Mouse (Mus musculus): Measurements from ENCODE around the gene Cdc42bpb. TPM values are rescaled to one million over a fixed set of nuclear protein-coding genes. Genes with fewer than 3 reads are reported as not detected.
A peak's percentile ranks its signal among the peaks of the same experiment; 100 is the strongest.

Cdc42bpb gene
- polyA plus RNA-seq, 1 experiment from 2014 or later: 28.1 TPM

DNA sequence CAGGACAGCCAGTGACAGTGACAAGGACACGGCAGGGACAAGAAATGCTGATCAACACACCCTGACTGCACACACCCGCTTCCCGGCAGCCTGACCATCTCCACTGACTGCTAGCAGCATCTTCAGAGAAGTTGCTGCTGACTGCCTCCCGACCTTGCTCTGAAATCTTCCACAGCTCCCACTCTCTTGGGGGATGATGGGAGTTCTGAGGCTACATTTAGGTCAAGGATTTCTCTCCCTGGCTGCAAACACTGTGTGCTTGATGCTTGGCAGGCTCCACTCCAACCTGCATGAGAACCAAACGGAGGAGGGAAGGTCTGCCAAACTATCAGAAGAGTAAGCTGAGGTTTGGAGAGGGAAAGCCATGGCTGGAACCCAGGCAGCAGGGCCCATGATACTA lies 19.5 kb upstream of the Cdc42bpb start:
- Histone ChIP-seq H3K36me3 (ENCODE audit: control insufficient read depth, insufficient read depth, low read length) (no peaks in the 10 kb centered on the region), H3K27me3 (ENCODE audit: control insufficient read depth, insufficient read depth, low read length) (no peaks in the 10 kb centered on the region), H3K4me2 (no peak overlapping the region), H3K4me3 (ENCODE audit: low read depth, low read length) (no peak overlapping the region), H3K4me1 (ENCODE audit: control insufficient read depth, insufficient read depth, low read length) (no peaks in the 10 kb centered on the region), H3K9ac (ENCODE audit: low read length) (no peak overlapping the region), H3K27ac (ENCODE audit: low read depth, low read length) (no peak overlapping the region), H3K9me3 (ENCODE audit: control insufficient read depth, low read length) (no peaks in the 10 kb centered on the region)
- no peak for ATAC-seq (ENCODE audit: low FRiP score)
- WGBS: 79% methylated on average over 5 of the region's 5 CpGs
- DNase-seq (ENCODE audit: low spot score, missing footprints): no peak

DNA sequence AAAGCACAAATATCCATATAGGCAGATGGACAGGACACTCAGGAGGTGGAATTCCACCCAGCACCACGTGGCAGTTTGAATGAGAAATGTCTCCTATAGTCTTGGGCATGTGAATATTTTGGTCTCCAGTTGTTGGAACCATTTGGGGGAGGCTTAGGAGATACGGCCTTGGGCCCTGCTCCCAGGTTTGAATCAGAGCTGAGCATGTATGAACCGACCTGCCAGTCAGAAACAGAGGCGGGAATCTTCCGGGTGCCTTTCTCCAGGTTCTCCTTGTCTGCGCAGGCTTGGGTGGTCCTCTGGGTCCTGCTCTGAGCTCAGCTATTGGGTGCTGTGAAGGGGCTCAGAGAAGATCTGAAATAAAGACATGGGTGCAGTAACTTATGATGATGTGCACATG lies 16.5 kb upstream of the Cdc42bpb start:
- H3K27ac ChIP-seq (ENCODE audit: low read depth, low read length): no peak overlapping the region
- WGBS: 90% methylated on average over 6 of the region's 6 CpGs

DNA sequence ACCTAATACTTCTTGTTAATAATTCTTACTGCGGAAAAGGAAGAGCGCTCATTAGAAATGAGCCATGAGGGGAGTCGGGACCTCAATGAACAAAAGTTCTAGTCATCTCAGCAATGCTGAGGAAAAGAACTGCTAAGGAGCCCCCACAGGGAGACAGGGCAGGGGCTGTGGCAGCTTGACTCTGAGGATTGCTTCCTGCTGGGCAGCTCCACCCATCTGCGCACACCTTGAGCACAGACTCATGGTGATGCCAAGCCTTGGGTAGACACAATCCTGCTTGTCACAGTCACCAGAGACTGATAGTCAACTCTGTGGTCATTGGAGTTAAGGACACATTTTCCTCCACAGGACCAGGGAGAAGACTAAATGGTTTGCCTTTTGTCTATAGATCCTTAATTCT lies 9.6 kb upstream of the Cdc42bpb start:
- H3K27ac ChIP-seq (ENCODE audit: low read depth, low read length): no peak overlapping the region
- no peaks in the 10 kb centered on the region for H3K9me3 ChIP-seq (ENCODE audit: control insufficient read depth, low read length)
- ATAC-seq (ENCODE audit: low FRiP score): no peak
- WGBS: 97% methylated on average over 4 of the region's 4 CpGs
- no peaks in the 10 kb centered on the region for H3K36me3 ChIP-seq (ENCODE audit: control insufficient read depth, insufficient read depth, low read length)
- no peak overlapping the region for H3K4me2 ChIP-seq
- H3K4me1 ChIP-seq (ENCODE audit: control insufficient read depth, insufficient read depth, low read length): no peaks in the 10 kb centered on the region
- DNase-seq (ENCODE audit: low spot score, missing footprints): no peak
- H3K9ac ChIP-seq (ENCODE audit: low read length): no peak overlapping the region
- H3K4me3 ChIP-seq (ENCODE audit: low read depth, low read length): no peak overlapping the region
- H3K27me3 ChIP-seq (ENCODE audit: control insufficient read depth, insufficient read depth, low read length): no peaks in the 10 kb centered on the region

More for the DNA sequence above, 16.5 kb upstream of the Cdc42bpb start:
- ATAC-seq (ENCODE audit: low FRiP score) (no peak), DNase-seq (ENCODE audit: low spot score, missing footprints) (no peak)
- Histone ChIP-seq H3K9me3 (ENCODE audit: control insufficient read depth, low read length) (no peaks in the 10 kb centered on the region), H3K4me1 (ENCODE audit: control insufficient read depth, insufficient read depth, low read length) (no peaks in the 10 kb centered on the region), H3K4me3 (ENCODE audit: low read depth, low read length) (no peak overlapping the region), H3K9ac (ENCODE audit: low read length) (no peak overlapping the region), H3K4me2 (no peak overlapping the region), H3K36me3 (ENCODE audit: control insufficient read depth, insufficient read depth, low read length) (no peaks in the 10 kb centered on the region), H3K27me3 (ENCODE audit: control insufficient read depth, insufficient read depth, low read length) (no peaks in the 10 kb centered on the region)

- Histone ChIP-seq H3K4me2 (no peak overlapping the region), H3K27me3 (ENCODE audit: control insufficient read depth, insufficient read depth, low read length) (no peaks in the 10 kb centered on the region), H3K36me3 (ENCODE audit: control insufficient read depth, insufficient read depth, low read length) (no peaks in the 10 kb centered on the region), H3K4me3 (ENCODE audit: low read depth, low read length) (no peak overlapping the region), H3K4me1 (ENCODE audit: control insufficient read depth, insufficient read depth, low read length) (no peaks in the 10 kb centered on the region), H3K27ac (ENCODE audit: low read depth, low read length) (no peak overlapping the region), H3K9ac (ENCODE audit: low read length) (no peak overlapping the region), H3K9me3 (ENCODE audit: control insufficient read depth, low read length) (no peaks in the 10 kb centered on the region)
- ATAC-seq (ENCODE audit: low FRiP score) (no peak), DNase-seq (ENCODE audit: low spot score, missing footprints) (no peak)
- WGBS: 69% methylated on average over 8 of the region's 8 CpGs
Observed at GRCm38 (mm10) chr12:111386642-111387120, 9.2 kb upstream of the Cdc42bpb start.

- Histone ChIP-seq H3K27ac (ENCODE audit: low read depth, low read length) (no peak overlapping the region), H3K27me3 (ENCODE audit: control insufficient read depth, insufficient read depth, low read length) (no peaks in the 10 kb centered on the region), H3K4me3 (ENCODE audit: low read depth, low read length) (no peak overlapping the region), H3K4me2 (no peak overlapping the region), H3K9me3 (ENCODE audit: control insufficient read depth, low read length) (no peaks in the 10 kb centered on the region), H3K36me3 (ENCODE audit: control insufficient read depth, insufficient read depth, low read length) (no peaks in the 10 kb centered on the region), H3K9ac (ENCODE audit: low read length) (no peak overlapping the region), H3K4me1 (ENCODE audit: control insufficient read depth, insufficient read depth, low read length) (no peaks in the 10 kb centered on the region)
- DNase-seq (ENCODE audit: low spot score, missing footprints) (no peak), ATAC-seq (ENCODE audit: low FRiP score) (no peak)
- WGBS: 88% methylated on average over 13 of the region's 13 CpGs
Observed at GRCm38 (mm10) chr12:111385883-111386641, 8.5 kb upstream of the Cdc42bpb start.

DNA sequence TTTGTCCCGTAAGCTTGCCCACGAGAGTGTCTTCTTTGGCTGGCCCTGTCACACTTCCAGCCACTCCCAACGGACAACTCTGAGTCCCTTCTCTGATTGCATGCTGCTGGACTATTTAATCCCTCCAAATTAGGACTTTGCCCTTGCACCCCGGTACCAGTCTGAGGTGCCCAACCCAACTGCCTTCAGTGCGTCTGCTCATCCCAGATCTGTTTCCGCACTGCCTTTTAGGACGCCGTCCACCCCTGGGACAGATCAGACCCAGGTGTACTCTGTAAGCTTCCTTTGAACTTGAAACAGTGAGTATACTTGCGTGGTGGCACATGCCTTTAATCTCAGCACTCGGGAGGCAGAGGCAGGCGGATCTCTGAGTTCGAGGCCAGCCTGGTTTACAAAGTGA lies 1.3 kb upstream of the Cdc42bpb start:
- no peak overlapping the region for H3K27ac ChIP-seq (ENCODE audit: low read depth, low read length)
- H3K27me3 ChIP-seq (ENCODE audit: control insufficient read depth, insufficient read depth, low read length): no peaks in the 10 kb centered on the region
- DNase-seq (ENCODE audit: low spot score, missing footprints) (no peak), ATAC-seq (ENCODE audit: low FRiP score) (no peak)
- WGBS: 72% methylated on average over 12 of the region's 12 CpGs
- peak overlapping the region; percentile 96 for H3K4me3 ChIP-seq (ENCODE audit: low read depth, low read length)
- H3K36me3 ChIP-seq (ENCODE audit: control insufficient read depth, insufficient read depth, low read length): no peaks in the 10 kb centered on the region
- H3K4me1 ChIP-seq (ENCODE audit: control insufficient read depth, insufficient read depth, low read length): peaks cover 17% of the 10 kb centered on the region
- no peaks in the 10 kb centered on the region for H3K9me3 ChIP-seq (ENCODE audit: control insufficient read depth, low read length)
- peak overlapping the region; percentile 93 for H3K9ac ChIP-seq (ENCODE audit: low read length)
- peak overlapping the region; percentile 82 for H3K4me2 ChIP-seq

DNA sequence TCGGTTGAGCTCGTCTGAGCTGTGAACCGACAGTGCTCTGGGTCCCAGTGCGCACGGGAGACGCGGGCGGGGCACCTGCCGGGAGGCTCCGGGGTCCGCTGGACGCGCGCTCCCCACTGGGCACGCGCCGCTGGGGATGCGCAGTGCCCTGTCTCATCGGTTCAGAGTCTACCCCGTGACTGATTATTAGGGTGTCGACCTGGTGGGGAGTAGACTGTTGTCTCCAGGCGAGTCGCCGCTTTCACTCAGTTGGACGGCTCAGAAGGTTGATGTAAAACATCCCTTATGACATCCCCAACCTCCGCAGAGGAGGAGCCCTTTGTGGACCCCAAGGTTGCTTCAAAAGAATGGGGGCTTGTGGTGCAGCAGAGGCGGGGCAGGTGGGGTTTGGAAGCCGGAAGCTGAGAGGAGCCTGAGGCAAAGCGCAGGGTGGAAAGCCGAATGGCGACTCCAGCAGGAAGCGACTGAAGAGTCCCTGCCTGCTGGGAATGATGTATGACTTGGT lies 520 bp upstream of the Cdc42bpb start:
- no peaks in the 10 kb centered on the region for H3K36me3 ChIP-seq (ENCODE audit: control insufficient read depth, insufficient read depth, low read length)
- peak overlapping the region; percentile 82 for H3K4me2 ChIP-seq
- H3K9ac ChIP-seq (ENCODE audit: low read length): peak overlapping the region; percentile 93
- DNase-seq (ENCODE audit: low spot score, missing footprints) (no peak), ATAC-seq (ENCODE audit: low FRiP score) (peak; percentile 83)
- peak overlapping the region; percentile 91 for H3K27ac ChIP-seq (ENCODE audit: low read depth, low read length)
- H3K4me3 ChIP-seq (ENCODE audit: low read depth, low read length): peak overlapping the region; percentile 96
- no peaks in the 10 kb centered on the region for H3K9me3 ChIP-seq (ENCODE audit: control insufficient read depth, low read length)
- peaks cover 17% of the 10 kb centered on the region for H3K4me1 ChIP-seq (ENCODE audit: control insufficient read depth, insufficient read depth, low read length)
- under 1% methylated on average over 32 of the region's 32 CpGs for WGBS
- H3K27me3 ChIP-seq (ENCODE audit: control insufficient read depth, insufficient read depth, low read length): no peaks in the 10 kb centered on the region

- H3K4me1 ChIP-seq (ENCODE audit: control insufficient read depth, insufficient read depth, low read length): peaks cover 17% of the 10 kb centered on the region
- H3K36me3 ChIP-seq (ENCODE audit: control insufficient read depth, insufficient read depth, low read length): no peaks in the 10 kb centered on the region
- no peaks in the 10 kb centered on the region for H3K27me3 ChIP-seq (ENCODE audit: control insufficient read depth, insufficient read depth, low read length)
- under 1% methylated on average over 42 of the region's 49 CpGs for WGBS
- H3K9ac ChIP-seq (ENCODE audit: low read length): peak overlapping the region; percentile 93
- DNase-seq (ENCODE audit: low spot score, missing footprints) (peak; percentile 92), ATAC-seq (ENCODE audit: low FRiP score) (peak; percentile 26)
- H3K27ac ChIP-seq (ENCODE audit: low read depth, low read length): peak overlapping the region; percentile 91
- H3K4me2 ChIP-seq: peak overlapping the region; percentile 88
- H3K9me3 ChIP-seq (ENCODE audit: control insufficient read depth, low read length): no peaks in the 10 kb centered on the region
- peak overlapping the region; percentile 96 for H3K4me3 ChIP-seq (ENCODE audit: low read depth, low read length)
Observed at GRCm38 (mm10) chr12:111376826-111377331, 639 bp downstream of the Cdc42bpb start.

GRCm38 (mm10) chr12:111376053-111376452 lies 1.5 kb downstream of the Cdc42bpb start:
- no peak overlapping the region for H3K27ac ChIP-seq (ENCODE audit: low read depth, low read length)
- 43% methylated on average over 6 of the region's 6 CpGs for WGBS

More at GRCm38 (mm10) chr12:111376053-111376452, 1.5 kb downstream of the Cdc42bpb start:
- ATAC-seq (ENCODE audit: low FRiP score) (no peak), DNase-seq (ENCODE audit: low spot score, missing footprints) (no peak)
- H3K27me3 ChIP-seq (ENCODE audit: control insufficient read depth, insufficient read depth, low read length): no peaks in the 10 kb centered on the region
- peak overlapping the region; percentile 96 for H3K4me3 ChIP-seq (ENCODE audit: low read depth, low read length)
- peaks cover 17% of the 10 kb centered on the region for H3K4me1 ChIP-seq (ENCODE audit: control insufficient read depth, insufficient read depth, low read length)
- H3K9ac ChIP-seq (ENCODE audit: low read length): peak overlapping the region; percentile 93
- no peaks in the 10 kb centered on the region for H3K36me3 ChIP-seq (ENCODE audit: control insufficient read depth, insufficient read depth, low read length)
- H3K9me3 ChIP-seq (ENCODE audit: control insufficient read depth, low read length): no peaks in the 10 kb centered on the region
- peak overlapping the region; percentile 88 for H3K4me2 ChIP-seq
